Comparison of ENCODE assay signal across 22 mouse cellular contexts in the genomic region with DNA sequence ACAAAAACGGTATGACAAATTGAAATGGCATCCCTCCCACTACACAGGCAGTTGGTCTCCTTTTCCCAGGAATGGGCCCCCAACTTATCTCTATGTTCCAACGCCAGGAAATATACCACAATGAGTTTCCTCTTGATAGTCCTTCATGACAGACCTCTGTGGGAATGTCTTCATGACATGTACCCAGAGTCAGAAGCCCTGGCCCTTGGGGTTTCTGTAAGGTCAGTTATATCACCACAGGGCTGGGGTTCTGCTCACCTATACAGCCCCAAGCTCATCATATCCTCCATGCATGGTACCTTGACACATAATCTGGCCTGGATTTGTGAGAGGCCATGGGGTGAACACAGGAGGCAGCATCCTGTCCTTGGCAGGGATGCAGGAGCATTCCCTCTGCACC.
DNase-seq lines count a peak whose midpoint lies in the region; ATAC-seq lines count a peak whose summit lies in the region.
"Had no signal": no experiment of that assay in that cellular context is flagged by ENCODE, and none has a peak within 500 bp of the region (broad histone marks: within the 10 kb centered on the region; RNA-seq: fewer than 3 reads in every experiment).

No protein-coding gene starts in this region.

- no peak overlapping the region for H3K4me3 ChIP-seq in forebrain, embryonic 11.5 days (ENCODE audit: low read depth, low read length)
- no peak overlapping the region for H3K4me3 ChIP-seq in forebrain, embryonic 14.5 days (ENCODE audit: low read depth, low read length)
- no peak overlapping the region for H3K4me3 ChIP-seq in heart, embryonic 12.5 days
- no peak overlapping the region for H3K4me3 ChIP-seq in heart, embryonic 16.5 days (ENCODE audit: low read length)
- no peak overlapping the region for H3K4me3 ChIP-seq in liver, embryonic 12.5 days
- H3K4me3 ChIP-seq: embryonic facial prominence, embryonic 15.5 days; erythroblast, embryonic 14.5 days; forebrain, embryonic 12.5 days; gastrocnemius, adult 2 months; hindbrain, embryonic 12.5 days had no signal

- WGBS in forebrain, embryonic 11.5 days, result 80% methylated on average over 2 of the region's 2 CpGs
- WGBS in forebrain, embryonic 14.5 days, result 89% methylated on average over 2 of the region's 2 CpGs
- 30% methylated on average over 2 of the region's 2 CpGs for WGBS in heart, embryonic 12.5 days
- WGBS in heart, embryonic 16.5 days, result 34% methylated on average over 2 of the region's 2 CpGs
- WGBS in liver, embryonic 12.5 days (ENCODE audit: insufficient replicate concordance), result 15% methylated on average over 2 of the region's 2 CpGs

- H3K27me3 ChIP-seq in forebrain, embryonic 11.5 days (ENCODE audit: control insufficient read depth, insufficient read depth, low read length), result no peaks in the 10 kb centered on the region
- H3K27me3 ChIP-seq in forebrain, embryonic 14.5 days (replicated peaks; ENCODE audit: control insufficient read depth, insufficient read depth, low read length), result no peaks in the 10 kb centered on the region
- 0 out of 2 replicates have a peak, but pooled peaks cover 6% of the 10 kb centered on the region for H3K27me3 ChIP-seq in heart, embryonic 12.5 days (replicated peaks)
- no peaks in the 10 kb centered on the region for H3K27me3 ChIP-seq in heart, embryonic 16.5 days (ENCODE audit: control insufficient read depth, insufficient read depth, low read length)
- no peaks in the 10 kb centered on the region for H3K27me3 ChIP-seq in liver, embryonic 12.5 days (replicated peaks)
- H3K27me3 ChIP-seq: forebrain, embryonic 12.5 days had no signal

- peak; percentile 28 for DNase-seq in forebrain, embryonic 11.5 days (ENCODE audit: low spot score)
- DNase-seq in forebrain, embryonic 14.5 days (ENCODE audit: low spot score), result no peak
- no peak for DNase-seq in heart, postnatal 14 days
- DNase-seq in heart, postnatal 25 days (ENCODE audit: low spot score), result no peak
- no peak for DNase-seq in ovary, postnatal 14 days (ENCODE audit: low spot score)
- DNase-seq: adrenal gland, postnatal 10 days; cerebellum, adult 11 months; cerebellum, adult 8-10 months; cerebellum, postnatal 14 days; gastrocnemius, adult 2 months; gastrocnemius, postnatal 25 days; kidney, adult 8-10 months had no signal

- H3K9me3 ChIP-seq in forebrain, embryonic 11.5 days (ENCODE audit: control insufficient read depth, low read length), result no peaks in the 10 kb centered on the region
- no peaks in the 10 kb centered on the region for H3K9me3 ChIP-seq in forebrain, embryonic 14.5 days (replicated peaks; ENCODE audit: control insufficient read depth, low read length)
- no peaks in the 10 kb centered on the region; the same call in 1 of the 2 replicates for H3K9me3 ChIP-seq in heart, embryonic 12.5 days (replicated peaks)
- no peaks in the 10 kb centered on the region for H3K9me3 ChIP-seq in heart, embryonic 16.5 days (replicated peaks; ENCODE audit: control insufficient read depth, low read length)
- H3K9me3 ChIP-seq in liver, embryonic 12.5 days (replicated peaks), result no peaks in the 10 kb centered on the region
- H3K9me3 ChIP-seq: embryonic facial prominence, embryonic 15.5 days; forebrain, embryonic 12.5 days; hindbrain, embryonic 12.5 days had no signal

- H3K4me2 ChIP-seq in forebrain, embryonic 11.5 days (ENCODE audit: low read depth, low read length, severe bottlenecking), result no peak overlapping the region
- no peak overlapping the region for H3K4me2 ChIP-seq in forebrain, embryonic 14.5 days (ENCODE audit: low read length)
- H3K4me2 ChIP-seq in heart, embryonic 12.5 days, result no peak overlapping the region
- no peak overlapping the region for H3K4me2 ChIP-seq in heart, embryonic 16.5 days (ENCODE audit: low read depth, low read length)
- H3K4me2 ChIP-seq in liver, embryonic 12.5 days, result no peak overlapping the region
- H3K4me2 ChIP-seq: embryonic facial prominence, embryonic 15.5 days; forebrain, embryonic 12.5 days; hindbrain, embryonic 12.5 days had no signal

- intact Hi-C loops in heart, postnatal 14 days (cut with DNase I), result no loop called here
- intact Hi-C loops in heart, postnatal 25 days (cut with DNase I), result no loop called here

- no peaks in the 10 kb centered on the region for H3K36me3 ChIP-seq in forebrain, embryonic 11.5 days (ENCODE audit: control insufficient read depth, insufficient read depth, low read length)
- H3K36me3 ChIP-seq in forebrain, embryonic 14.5 days (ENCODE audit: control insufficient read depth, insufficient read depth, low read length), result no peaks in the 10 kb centered on the region
- no peaks in the 10 kb centered on the region for H3K36me3 ChIP-seq in heart, embryonic 12.5 days
- H3K36me3 ChIP-seq in heart, embryonic 16.5 days (ENCODE audit: control insufficient read depth, insufficient read depth), result no peaks in the 10 kb centered on the region
- no peaks in the 10 kb centered on the region for H3K36me3 ChIP-seq in liver, embryonic 12.5 days
- H3K36me3 ChIP-seq: embryonic facial prominence, embryonic 15.5 days; forebrain, embryonic 12.5 days; hindbrain, embryonic 12.5 days had no signal

- no peak overlapping the region for H3K27ac ChIP-seq in forebrain, embryonic 11.5 days (ENCODE audit: low read depth, low read length)
- H3K27ac ChIP-seq in forebrain, embryonic 14.5 days (ENCODE audit: low read depth, low read length), result no peak overlapping the region
- H3K27ac ChIP-seq in heart, embryonic 12.5 days (ENCODE audit: poor library complexity, severe bottlenecking), result peak overlapping the region; percentile 83
- peak overlapping the region; percentile 24; the same call in 1 of the 2 replicates for H3K27ac ChIP-seq in heart, embryonic 16.5 days (ENCODE audit: low read length)
- H3K27ac ChIP-seq in liver, embryonic 12.5 days, result peak overlapping the region; percentile 45; the same call in 1 of the 2 replicates
- H3K27ac ChIP-seq: embryonic facial prominence, embryonic 15.5 days; forebrain, embryonic 12.5 days; gastrocnemius, adult 2 months; hindbrain, embryonic 12.5 days had no signal

- H3K9ac ChIP-seq in forebrain, embryonic 11.5 days (ENCODE audit: low read length), result no peak overlapping the region
- no peak overlapping the region for H3K9ac ChIP-seq in forebrain, embryonic 14.5 days (ENCODE audit: low read length)
- H3K9ac ChIP-seq in heart, embryonic 12.5 days, result no peak overlapping the region
- H3K9ac ChIP-seq in heart, embryonic 16.5 days (ENCODE audit: low read length), result no peak overlapping the region
- no peak overlapping the region for H3K9ac ChIP-seq in liver, embryonic 12.5 days
- H3K9ac ChIP-seq: embryonic facial prominence, embryonic 15.5 days; forebrain, embryonic 12.5 days; hindbrain, embryonic 12.5 days had no signal

- no peak for ATAC-seq in forebrain, embryonic 11.5 days (replicated peaks; ENCODE audit: low FRiP score)
- ATAC-seq in forebrain, embryonic 14.5 days, result no peak
- peak; percentile 75; the same call in 1 of the 2 replicates for ATAC-seq in heart, embryonic 12.5 days (ENCODE audit: insufficient number of reproducible peaks, low FRiP score)
- peak; percentile 28; the same call in 1 of the 2 replicates for ATAC-seq in heart, embryonic 16.5 days (replicated peaks; ENCODE audit: extremely low read depth, insufficient read depth, low FRiP score)
- 0 out of 2 replicates have a peak, but pooled peaks have one; percentile 47 for ATAC-seq in liver, embryonic 12.5 days
- ATAC-seq: hindbrain, embryonic 16.5 days; inflammation-experienced regulatory T-cells, adult 6 months; intestine, postnatal 0 days had no signal

- H3K4me1 ChIP-seq in forebrain, embryonic 11.5 days (replicated peaks; ENCODE audit: control insufficient read depth, insufficient read depth, low read length), result no peaks in the 10 kb centered on the region
- H3K4me1 ChIP-seq in forebrain, embryonic 14.5 days (ENCODE audit: control insufficient read depth, insufficient read depth, low read length), result no peaks in the 10 kb centered on the region
- H3K4me1 ChIP-seq in heart, embryonic 12.5 days (replicated peaks), result peaks cover 13% of the 10 kb centered on the region
- H3K4me1 ChIP-seq in heart, embryonic 16.5 days (ENCODE audit: control insufficient read depth, insufficient read depth, low read length), result no peaks in the 10 kb centered on the region
- peaks cover 7% of the 10 kb centered on the region; the same call in 1 of the 2 replicates for H3K4me1 ChIP-seq in liver, embryonic 12.5 days
- H3K4me1 ChIP-seq: forebrain, embryonic 12.5 days had no signal

Comparison
In these comparisons a context has a peak if more than half of its experiments do, and no peak if none do; other contexts are left out.
1. ATAC-seq: peak in heart, embryonic 12.5 days (single experiment), heart, embryonic 16.5 days (single experiment) and liver, embryonic 12.5 days (single experiment); none in forebrain, embryonic 11.5 days (single experiment) and forebrain, embryonic 14.5 days (single experiment).
2. H3K27ac ChIP-seq: peak in heart, embryonic 12.5 days (single experiment), heart, embryonic 16.5 days (single experiment) and liver, embryonic 12.5 days (single experiment); none in forebrain, embryonic 11.5 days (single experiment) and forebrain, embryonic 14.5 days (single experiment).